Mouse (Mus musculus) ES-E14 (cell line): ENCODE data around the gene Gpcpd1. TPM values are rescaled to one million over a fixed set of nuclear protein-coding genes. Genes with fewer than 3 reads are reported as not detected.

Experiments
- DNase-seq: peaks from one replicate; pipeline ENCODE4 v3.0.0-alpha.2; 2013; ENCODE audit warnings: low read depth, low spot score
- H3K27ac ChIP-seq: 2 replicates; pipeline ENCODE4 v1.5.1; 2012; ENCODE audit warnings: low read depth, mild to moderate bottlenecking, low read length, moderate library complexity, mixed read lengths; ENCODE audit not compliant: poor library complexity, insufficient read depth, severe bottlenecking
- H3K36me3 ChIP-seq: 2 replicates; pipeline ENCODE4 v1.6.1; 2012; ENCODE audit warnings: mild to moderate bottlenecking, low read length, moderate library complexity, mixed read lengths; ENCODE audit not compliant: control insufficient read depth, poor library complexity, insufficient read depth, severe bottlenecking
- H3K4me1 ChIP-seq, 2 experiments: fragments of 150-350 bp in 1 of 2; sonication (generic) in 1 of 2; 2 replicates each; pipeline ENCODE4 v1.6.1; 2012; ENCODE audit warnings: low read length in 2 of 2, mild to moderate bottlenecking in 1 of 2, mixed read lengths in 1 of 2; ENCODE audit not compliant: control insufficient read depth in 2 of 2, insufficient read depth in 2 of 2, poor library complexity in 1 of 2
- H3K4me3 ChIP-seq, 2 experiments: fragments of 150-350 bp in 1 of 2; sonication (generic) in 1 of 2; 2 replicates each; pipeline ENCODE4 v1.5.1; 2012; ENCODE audit warnings: low read length in 2 of 2, low read depth in 1 of 2, mild to moderate bottlenecking in 1 of 2, mixed read lengths in 1 of 2; ENCODE audit not compliant: insufficient read depth in 1 of 2, poor library complexity in 1 of 2, severe bottlenecking in 1 of 2
- H3K9ac ChIP-seq: 2 replicates; pipeline ENCODE4 v1.6.1; 2012; ENCODE audit warnings: low read depth, mild to moderate bottlenecking, low read length, mixed read lengths; ENCODE audit not compliant: poor library complexity, insufficient read depth, severe bottlenecking
- H3K9me3 ChIP-seq: fragments of 150-350 bp; sonication (generic); 2 replicates; pipeline ENCODE4 v1.6.1; 2012; ENCODE audit warnings: low read depth, mild to moderate bottlenecking, low read length; ENCODE audit not compliant: control insufficient read depth, insufficient read depth
- CHD2 ChIP-seq: IDR thresholded peaks from 2 replicates; pipeline ENCODE4 v1.6.1; 2014; ENCODE audit warnings: mild to moderate bottlenecking, low read depth, low read length, inconsistent platforms
- HCFC1 ChIP-seq: IDR thresholded peaks from 2 replicates; pipeline ENCODE4 v1.6.1; 2012; ENCODE audit warnings: low read length, inconsistent platforms, borderline replicate concordance; ENCODE audit not compliant: insufficient read depth
- MAFK ChIP-seq: IDR thresholded peaks from 2 replicates; pipeline ENCODE4 v1.6.1; 2014; ENCODE audit warnings: mild to moderate bottlenecking, low read depth, low read length, inconsistent platforms; ENCODE audit not compliant: insufficient read depth
- ZC3H11A ChIP-seq: IDR thresholded peaks from 2 replicates; pipeline ENCODE4 v1.6.1; 2012; ENCODE audit warnings: low read depth, mild to moderate bottlenecking, inconsistent platforms, low read length, borderline replicate concordance
- ZNF384 ChIP-seq: IDR thresholded peaks from 2 replicates; pipeline ENCODE4 v1.6.1; 2012; ENCODE audit warnings: low read depth, low read length, inconsistent platforms
- in situ Hi-C, 2 experiments: fragments of 600-800 bp; cut with MboI; formaldehyde crosslinking; loops; one replicate each; pipeline ENCODE4 v1.15.1; 2025; ENCODE audit warnings: low sequenced_read_pairs in 2 of 2, inconsistent platforms in 1 of 2; ENCODE audit not compliant: unreplicated experiment in 2 of 2
- total RNA-seq: library from RNA; depleted of rRNA; stranded (reverse); fragments of 300-350 nt; gene quantifications from 2 replicates; pipeline ENCODE4 v1.2.3, GENCODE M21; 2012; rRNA removed

Gpcpd1 gene
- total RNA-seq, 1 experiment, result 14.5 TPM

DNA sequence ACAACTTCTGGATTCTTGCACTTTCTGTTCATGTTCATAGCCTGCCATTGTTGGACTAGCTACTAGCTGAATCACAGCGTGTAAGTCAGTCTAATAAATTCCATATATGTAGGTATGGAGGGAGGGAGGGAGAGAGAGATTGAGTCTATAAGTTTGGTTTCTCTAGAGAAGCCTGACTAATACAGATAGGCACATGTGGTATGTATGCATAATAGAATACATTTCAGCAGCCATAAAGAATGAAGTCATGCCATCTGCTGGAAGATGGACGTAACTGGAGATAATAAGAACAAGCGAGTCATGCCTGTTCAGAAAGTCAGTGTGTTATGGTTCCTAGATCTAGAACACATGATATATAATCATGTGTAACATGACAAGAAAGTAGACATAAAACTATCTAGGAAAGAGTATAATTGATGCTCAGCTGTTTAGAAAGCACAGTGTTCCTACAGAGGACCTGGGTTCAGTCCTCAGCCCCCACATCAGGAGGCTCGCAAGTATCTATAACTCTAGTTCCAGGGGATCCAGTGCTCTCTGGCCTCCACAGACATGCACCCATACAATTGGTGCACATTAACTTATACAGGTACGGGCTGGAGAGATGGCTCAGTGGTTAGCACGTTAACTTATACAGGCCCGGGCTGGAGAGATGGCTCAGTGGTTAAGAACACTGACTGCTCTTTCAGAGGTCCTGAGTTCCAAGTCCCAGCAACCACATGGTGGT, 90.0 kb downstream of the Gpcpd1 start:
- no peaks in the 10 kb centered on the region for H3K9me3 ChIP-seq
- in situ Hi-C loops, result no loop called here
- TF ChIP-seq CHD2 (no peak), MAFK (no peak), HCFC1 (no peak), ZNF384 (no peak), ZC3H11A (no peak)
- no peak for DNase-seq
- no peak overlapping the region for H3K27ac ChIP-seq
- H3K36me3 ChIP-seq, result no peaks in the 10 kb centered on the region
- no peak overlapping the region for H3K9ac ChIP-seq
- H3K4me3 ChIP-seq, result no peak overlapping the region
- 0 out of 4 replicates have a peak, but pooled peaks cover 0 to 2% of the 10 kb centered on the region in 2 experiments for H3K4me1 ChIP-seq

DNA sequence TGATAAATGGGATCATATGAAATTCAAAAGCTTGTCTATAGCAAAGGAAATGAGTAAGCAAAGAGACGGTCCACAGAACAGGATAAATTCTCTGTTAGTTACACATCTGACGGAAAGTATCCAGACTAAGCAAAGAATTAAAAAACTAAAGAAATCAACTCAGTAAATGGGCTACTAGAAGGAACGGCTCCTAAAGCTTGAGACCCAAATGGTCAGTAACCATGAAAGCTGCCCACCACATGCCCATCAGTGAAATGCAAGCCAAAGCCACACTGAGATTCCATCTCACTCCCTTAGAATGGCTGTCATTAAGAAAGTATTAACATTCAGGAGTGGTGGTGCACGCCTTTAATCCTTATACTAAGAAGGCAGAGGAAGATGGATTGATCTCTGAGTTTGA, 94.3 kb downstream of the Gpcpd1 start:
- in situ Hi-C loops, result no loop called here

DNA sequence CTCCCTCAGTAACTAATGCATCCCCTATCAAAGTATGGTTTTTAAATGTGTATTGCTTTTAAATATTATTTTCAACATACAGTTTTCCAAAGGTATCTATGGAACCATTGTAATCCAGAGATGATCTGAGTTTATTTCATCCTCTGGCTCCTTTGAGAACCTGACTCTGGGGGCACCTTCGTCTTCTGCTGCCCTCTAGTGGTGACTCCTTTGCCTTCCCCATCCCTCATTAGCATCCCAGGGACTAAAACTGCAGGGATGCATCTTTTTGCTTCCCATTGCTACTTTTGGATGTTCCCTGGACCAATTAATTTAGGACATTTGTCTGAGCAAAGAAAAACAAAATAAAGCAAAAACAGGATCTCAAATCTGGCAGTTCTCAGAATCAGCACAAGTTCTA, 102.1 kb downstream of the Gpcpd1 start:
- TF ChIP-seq HCFC1, result no peak
- peak; percentile 53 for TF ChIP-seq ZC3H11A
- no peak for TF ChIP-seq MAFK
- TF ChIP-seq ZNF384, result no peak
- Histone ChIP-seq H3K4me3 (no peak overlapping the region), H3K4me1 (no peaks in the 10 kb centered on the region), H3K36me3 (no peaks in the 10 kb centered on the region), H3K27ac (no peak overlapping the region), H3K9me3 (no peaks in the 10 kb centered on the region), H3K9ac (no peak overlapping the region)
- in situ Hi-C loops, result loop anchor here in 1 of 2 experiments (10.0 kb wide), 1 partner anchor 161 kb away; no protein-coding TSS in a partner anchor
- DNase-seq, result no peak

More for the DNA sequence above, 94.3 kb downstream of the Gpcpd1 start:
- DNase-seq, result no peak
- no peaks in the 10 kb centered on the region for H3K9me3 ChIP-seq
- no peaks in the 10 kb centered on the region for H3K4me1 ChIP-seq
- H3K36me3 ChIP-seq, result no peaks in the 10 kb centered on the region
- H3K9ac ChIP-seq, result no peak overlapping the region
- H3K27ac ChIP-seq, result no peak overlapping the region
- TF ChIP-seq CHD2 (no peak), ZC3H11A (no peak), ZNF384 (no peak), HCFC1 (no peak), MAFK (no peak)
- H3K4me3 ChIP-seq, result no peak overlapping the region

DNA sequence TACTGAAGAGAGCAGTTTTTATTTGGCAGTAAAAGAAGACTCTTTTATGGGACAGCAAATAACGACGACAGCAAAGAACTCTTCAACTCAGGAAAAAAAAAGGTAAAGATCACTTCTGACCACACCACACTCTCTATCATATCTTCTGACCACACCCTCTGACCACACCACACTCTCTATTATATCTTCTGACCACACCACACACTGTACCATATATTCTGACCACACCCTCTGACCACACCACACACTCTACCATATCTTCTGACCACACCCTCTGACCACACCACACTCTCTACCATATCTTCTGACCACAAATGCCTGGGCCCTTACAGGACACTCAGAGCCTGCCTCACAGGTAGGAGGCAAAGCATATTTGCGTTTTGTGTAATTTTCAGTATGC, 106.0 kb downstream of the Gpcpd1 start:
- Histone ChIP-seq H3K4me3 (no peak overlapping the region), H3K27ac (no peak overlapping the region), H3K36me3 (no peaks in the 10 kb centered on the region), H3K9ac (no peak overlapping the region), H3K9me3 (no peaks in the 10 kb centered on the region), H3K4me1 (no peaks in the 10 kb centered on the region)
- no peak for DNase-seq
- TF ChIP-seq ZNF384 (no peak), ZC3H11A (no peak), MAFK (no peak), HCFC1 (no peak), CHD2 (no peak)
- in situ Hi-C loops, result loop anchor here in 1 of 2 experiments (10.0 kb wide), 1 partner anchor 157 kb away; no protein-coding TSS in a partner anchor

Other genes starting within 250 kb of the Gpcpd1 start
- 0.22 and 0.95 TPM in 2 replicates for gene Prokr2, start 202.3 kb downstream of the Gpcpd1 start, total RNA-seq
- 8.9 and 9.2 TPM in 2 replicates for gene Shld1, start 99.2 kb upstream of the Gpcpd1 start, total RNA-seq
- gene Chgb, start 193.5 kb upstream of the Gpcpd1 start, total RNA-seq, result 0.05 and 0.09 TPM in 2 replicates
- 30.1 and 44.4 TPM in 2 replicates for gene Trmt6, start 228.3 kb upstream of the Gpcpd1 start, total RNA-seq
- gene Mcm8, start 228.4 kb upstream of the Gpcpd1 start, total RNA-seq, result 13.4 and 14.2 TPM in 2 replicates